Mouse (Mus musculus): Measurements from ENCODE around the gene Surf2.
"Not testable (repeated sequence)": the region's sequence is repeated elsewhere in the genome, so short reads cannot be mapped to it uniquely, and the experiment has no call there.

The Surf2 gene

GRCm38 (mm10) chr2:26915927-26916728, at the start of gene Surf2, which contains the start of gene Surf1:
TSS of gene Surf2 (plus strand) at chr2:26916367.
TSS of gene Surf1 (minus strand) at chr2:26916530.
- peak; percentile 67 to 82 for DNase-seq (ENCODE audit: low spot score in 2 of 2)

- DNase-seq (ENCODE audit: low spot score in 2 of 2), result no peak
Measured at GRCm38 (mm10) chr2:26870666-26871065, 45.5 kb upstream of the Surf2 start.

- no peak for DNase-seq (ENCODE audit: low spot score in 2 of 2)
Measured at GRCm38 (mm10) chr2:26878571-26878970, 37.6 kb upstream of the Surf2 start.

- DNase-seq (ENCODE audit: low spot score in 2 of 2), result not testable (repeated sequence)
Measured at GRCm38 (mm10) chr2:26885541-26885940, 30.6 kb upstream of the Surf2 start.

- DNase-seq (ENCODE audit: low spot score in 2 of 2), result not testable (repeated sequence)
Measured at GRCm38 (mm10) chr2:26886170-26886569, 30.0 kb upstream of the Surf2 start.

- DNase-seq (ENCODE audit: low spot score in 2 of 2), result no peak
Measured at GRCm38 (mm10) chr2:26895898-26896297, 20.3 kb upstream of the Surf2 start.

GRCm38 (mm10) chr2:26900731-26901130, 15.4 kb upstream of the Surf2 start:
- DNase-seq (ENCODE audit: low spot score in 2 of 2), result no peak

GRCm38 (mm10) chr2:26901834-26902400, 14.2 kb upstream of the Surf2 start:
- DNase-seq (ENCODE audit: low spot score in 2 of 2), result no peak

GRCm38 (mm10) chr2:26902467-26903220, 13.5 kb upstream of the Surf2 start, which contains the start of gene Surf6:
TSS of gene Surf6 (minus strand) at chr2:26902879.
- peak; percentile 78 to 94 for DNase-seq (ENCODE audit: low spot score in 2 of 2)

GRCm38 (mm10) chr2:26903311-26903710, 12.9 kb upstream of the Surf2 start:
- no peak for DNase-seq (ENCODE audit: low spot score in 2 of 2)

- no peak for DNase-seq (ENCODE audit: low spot score in 2 of 2)
Measured at GRCm38 (mm10) chr2:26905936-26906335, 10.2 kb upstream of the Surf2 start.

- DNase-seq (ENCODE audit: low spot score in 2 of 2), result no peak
Measured at GRCm38 (mm10) chr2:26906431-26906830, 9.7 kb upstream of the Surf2 start.

GRCm38 (mm10) chr2:26907109-26907508, 9.1 kb upstream of the Surf2 start:
- peak in 1 of 2 experiments; percentile 69 for DNase-seq (ENCODE audit: low spot score in 2 of 2)

GRCm38 (mm10) chr2:26908710-26909386, 7.3 kb upstream of the Surf2 start:
- DNase-seq (ENCODE audit: low spot score in 2 of 2), result no peak

GRCm38 (mm10) chr2:26909387-26909784, 6.8 kb upstream of the Surf2 start:
- no peak for DNase-seq (ENCODE audit: low spot score in 2 of 2)

- peak; percentile 100 for DNase-seq (ENCODE audit: low spot score in 2 of 2)
Measured at GRCm38 (mm10) chr2:26910124-26910993, 5.8 kb upstream of the Surf2 start, which contains the start of the genes Med22 and Rpl7a. TSS of gene Med22 (minus strand) at chr2:26910677. TSS of gene Rpl7a (plus strand) at chr2:26910764.

GRCm38 (mm10) chr2:26910994-26911765, 5.0 kb upstream of the Surf2 start:
- DNase-seq (ENCODE audit: low spot score in 2 of 2), result peak; percentile 34 to 78

GRCm38 (mm10) chr2:26912253-26912770, 3.9 kb upstream of the Surf2 start:
- DNase-seq (ENCODE audit: low spot score in 2 of 2), result no peak

GRCm38 (mm10) chr2:26913416-26914147, 2.6 kb upstream of the Surf2 start:
- no peak for DNase-seq (ENCODE audit: low spot score in 2 of 2)
